Mouse (Mus musculus): ENCODE data around the gene Lepr.

- TF ChIP-seq CTCF (IDR thresholded peaks at IDR 0.05; ENCODE audit: low read depth) (no peak), EP300 (IDR thresholded peaks at IDR 0.05; ENCODE audit: low read depth) (no peak)
Observed at GRCm38 (mm10) chr4:101721705-101722104, 4.5 kb downstream of the Lepr start.

Measured in heart, postnatal 0 days (tissue).